In the genomic region with DNA sequence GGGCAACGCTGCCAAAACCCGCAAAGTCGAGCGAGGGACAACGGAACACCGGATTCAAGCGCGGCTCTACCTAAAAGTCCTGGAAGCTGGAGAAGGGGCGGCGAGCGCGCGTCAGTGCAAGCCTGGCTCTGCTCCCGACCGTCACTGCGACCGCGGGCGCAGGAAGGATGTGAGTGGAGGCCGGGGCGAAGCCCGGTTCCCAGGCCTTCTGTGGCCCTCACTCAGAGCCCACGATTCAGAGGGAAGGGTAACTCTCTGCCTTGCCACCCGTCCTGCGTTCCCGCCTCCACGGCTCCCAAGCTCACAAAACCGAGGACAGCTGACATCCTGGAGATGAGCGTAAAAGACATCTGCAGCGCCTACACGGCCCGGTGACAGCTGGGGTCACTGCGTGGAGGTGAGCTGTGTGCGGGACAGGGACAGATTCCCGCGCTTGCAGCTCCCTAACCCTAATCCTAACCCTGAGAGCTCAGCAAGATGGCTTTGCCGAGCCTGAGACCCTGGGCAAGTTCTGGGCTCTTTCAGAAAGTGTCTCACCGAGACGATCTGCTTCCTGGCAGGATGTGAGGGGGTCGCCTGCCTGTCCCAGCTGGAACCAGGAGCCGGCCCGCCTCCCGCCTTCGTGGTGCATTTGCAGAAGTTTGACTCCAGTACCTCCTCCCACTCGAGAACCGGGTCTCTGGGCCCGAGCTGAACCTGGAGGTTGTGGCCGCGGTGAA, we compare ENCODE assay signal across 7 mouse cellular contexts. TPM values are rescaled to one million over a fixed set of nuclear protein-coding genes. Genes with fewer than 3 reads are reported as not detected.
DNase-seq lines count a peak whose midpoint lies in the region; ATAC-seq and TF ChIP-seq lines count a peak whose summit lies in the region.

No protein-coding gene starts in this region.

- H3K9ac ChIP-seq in heart, postnatal 0 days (replicated peaks; ENCODE audit: low read depth, low read length): peak overlapping the region; percentile 84
- peak overlapping the region; percentile 53 for H3K9ac ChIP-seq in liver, embryonic 11.5 days (ENCODE audit: low read depth, low read length)
- H3K9ac ChIP-seq in neural tube, embryonic 15.5 days (replicated peaks): peak overlapping the region; percentile 68

- WGBS in heart, postnatal 0 days: 1% methylated on average over 47 of the region's 49 CpGs
- under 1% methylated on average over 49 of the region's 49 CpGs for WGBS in liver, embryonic 11.5 days
- WGBS in neural tube, embryonic 15.5 days: under 1% methylated on average over 49 of the region's 49 CpGs

- H3K27ac ChIP-seq in heart, postnatal 0 days (ENCODE audit: low read depth): peak overlapping the region; percentile 89
- H3K27ac ChIP-seq in liver, embryonic 11.5 days (ENCODE audit: low read depth, low read length): no peak overlapping the region
- peak overlapping the region; percentile 73 for H3K27ac ChIP-seq in neural tube, embryonic 15.5 days (replicated peaks)

- peak overlapping the region; percentile 99 for H3K4me2 ChIP-seq in heart, postnatal 0 days (ENCODE audit: low read depth, low read length)
- peak overlapping the region; percentile 85 for H3K4me2 ChIP-seq in liver, embryonic 11.5 days
- peak overlapping the region; percentile 87 for H3K4me2 ChIP-seq in neural tube, embryonic 15.5 days

- peaks cover 19% of the 10 kb centered on the region for H3K4me1 ChIP-seq in heart, postnatal 0 days (ENCODE audit: control insufficient read depth, insufficient read depth)
- peaks cover 10% of the 10 kb centered on the region for H3K4me1 ChIP-seq in liver, embryonic 11.5 days (replicated peaks; ENCODE audit: control insufficient read depth, insufficient read depth, low read length)
- H3K4me1 ChIP-seq in neural tube, embryonic 15.5 days: peaks cover 23% of the 10 kb centered on the region

- peak; percentile 51 to 52 for DNase-seq in spleen, postnatal 10 days (ENCODE audit: low spot score in 2 of 2)
- no peak for DNase-seq in spleen, postnatal 14 days (ENCODE audit: low spot score in 2 of 2)
- peak; percentile 33 to 48 for DNase-seq in cerebellum, postnatal 25 days
- no peak for DNase-seq in heart, postnatal 0 days (ENCODE audit: low spot score)
- DNase-seq in liver, embryonic 11.5 days (ENCODE audit: low spot score): peak; percentile 71
- no peak for DNase-seq in layer of hippocampus, postnatal 10 days (ENCODE audit: low spot score in 2 of 2)

- H3K4me3 ChIP-seq in heart, postnatal 0 days (ENCODE audit: low read depth, low read length): peak overlapping the region; percentile 83
- peak overlapping the region; percentile 56 for H3K4me3 ChIP-seq in liver, embryonic 11.5 days (ENCODE audit: low read depth, low read length)
- peak overlapping the region; percentile 52 for H3K4me3 ChIP-seq in neural tube, embryonic 15.5 days (replicated peaks)

- no peak for TF ChIP-seq CTCF in heart, postnatal 0 days (IDR thresholded peaks at IDR 0.05; ENCODE audit: low read depth)

- H3K36me3 ChIP-seq in heart, postnatal 0 days (replicated peaks; ENCODE audit: control insufficient read depth, insufficient read depth, low read length): no peaks in the 10 kb centered on the region; the same call in 1 of the 2 replicates
- H3K36me3 ChIP-seq in liver, embryonic 11.5 days (ENCODE audit: control insufficient read depth, insufficient read depth, low read length): no peaks in the 10 kb centered on the region
- no peaks in the 10 kb centered on the region for H3K36me3 ChIP-seq in neural tube, embryonic 15.5 days

- TF ChIP-seq EP300 in heart, postnatal 0 days (IDR thresholded peaks at IDR 0.05; ENCODE audit: low read depth): no peak

- no peaks in the 10 kb centered on the region for H3K27me3 ChIP-seq in heart, postnatal 0 days (ENCODE audit: control insufficient read depth, insufficient read depth, low read length)
- H3K27me3 ChIP-seq in liver, embryonic 11.5 days (replicated peaks; ENCODE audit: control insufficient read depth, insufficient read depth, low read length): peaks cover 26% of the 10 kb centered on the region
- H3K27me3 ChIP-seq in neural tube, embryonic 15.5 days (replicated peaks): peaks cover 11% of the 10 kb centered on the region

- H3K9me3 ChIP-seq in heart, postnatal 0 days (replicated peaks; ENCODE audit: control insufficient read depth, low read length): 0 out of 2 replicates have a peak, but pooled peaks cover 3% of the 10 kb centered on the region
- H3K9me3 ChIP-seq in liver, embryonic 11.5 days (ENCODE audit: control insufficient read depth, low read length): no peaks in the 10 kb centered on the region
- no peaks in the 10 kb centered on the region for H3K9me3 ChIP-seq in neural tube, embryonic 15.5 days (replicated peaks)

- ATAC-seq in heart, postnatal 0 days (ENCODE audit: insufficient read depth, low read depth): peak; percentile 40
- ATAC-seq in liver, embryonic 11.5 days (replicated peaks; ENCODE audit: low FRiP score): peak; percentile 20
- peak; percentile 46 for ATAC-seq in neural tube, embryonic 15.5 days (ENCODE audit: low FRiP score)

RNA-seq across cellular contexts. Expression of gene AW011738, which starts 0.5 kb away (rescaled TPM):
- total RNA-seq in heart, postnatal 0 days (2014; rRNA removed; ENCODE audit: low replicate concordance): 5.9 and 6.0 TPM in 2 replicates
- 3.2 and 3.4 TPM in 2 replicates for polyA plus RNA-seq in heart, postnatal 0 days (2015; fragmentation: Nextera tagmentation; extraction: Ambion mirVana)
- 0.08 and 0.73 TPM in 2 replicates for polyA plus RNA-seq in liver, embryonic 11.5 days (2014; fragmentation: Nextera tagmentation; extraction: Ambion mirVana)
- 4.2 and 6.2 TPM in 2 replicates for polyA plus RNA-seq in neural tube, embryonic 15.5 days (2015; fragmentation: Nextera tagmentation; extraction: Ambion mirVana)
- total RNA-seq in layer of hippocampus, postnatal 10 days (2021): 1 to 10 TPM; 6.1 to 6.3 TPM

RNA-seq across cellular contexts. Expression of gene Isg15, which starts 3.0 kb away (rescaled TPM):
- 7.5 and 19.9 TPM in 2 replicates for total RNA-seq in heart, postnatal 0 days (2014; rRNA removed; ENCODE audit: low replicate concordance)
- 4.5 and 7.0 TPM in 2 replicates for polyA plus RNA-seq in heart, postnatal 0 days (2015; fragmentation: Nextera tagmentation; extraction: Ambion mirVana)
- 0.47 and 0.51 TPM in 2 replicates for polyA plus RNA-seq in liver, embryonic 11.5 days (2014; fragmentation: Nextera tagmentation; extraction: Ambion mirVana)
- 3.2 and 9.7 TPM in 2 replicates for polyA plus RNA-seq in neural tube, embryonic 15.5 days (2015; fragmentation: Nextera tagmentation; extraction: Ambion mirVana)
- total RNA-seq in layer of hippocampus, postnatal 10 days (2021): not detected

RNA-seq across cellular contexts. Expression of gene Agrn, which starts 6.3 kb away (rescaled TPM):
- 94.4 and 109 TPM in 2 replicates for total RNA-seq in heart, postnatal 0 days (2014; rRNA removed; ENCODE audit: low replicate concordance)
- polyA plus RNA-seq in heart, postnatal 0 days (2015; fragmentation: Nextera tagmentation; extraction: Ambion mirVana): 18.5 and 20.1 TPM in 2 replicates
- polyA plus RNA-seq in liver, embryonic 11.5 days (2014; fragmentation: Nextera tagmentation; extraction: Ambion mirVana): 31.6 and 35.5 TPM in 2 replicates
- polyA plus RNA-seq in neural tube, embryonic 15.5 days (2015; fragmentation: Nextera tagmentation; extraction: Ambion mirVana): 87.2 and 100 TPM in 2 replicates
- 100 to 1,000 TPM; 256 to 262 TPM for total RNA-seq in layer of hippocampus, postnatal 10 days (2021)

RNA-seq across cellular contexts. Expression of gene Perm1, which starts 12.1 kb away (rescaled TPM):
- 57.5 and 68.3 TPM in 2 replicates for total RNA-seq in heart, postnatal 0 days (2014; rRNA removed; ENCODE audit: low replicate concordance)
- polyA plus RNA-seq in heart, postnatal 0 days (2015; fragmentation: Nextera tagmentation; extraction: Ambion mirVana): 35.9 and 42.9 TPM in 2 replicates
- polyA plus RNA-seq in liver, embryonic 11.5 days (2014; fragmentation: Nextera tagmentation; extraction: Ambion mirVana): 0.25 TPM in 2 replicates
- polyA plus RNA-seq in neural tube, embryonic 15.5 days (2015; fragmentation: Nextera tagmentation; extraction: Ambion mirVana): 2.3 and 2.8 TPM in 2 replicates
- under 1 TPM; 0.38 to 0.55 TPM for total RNA-seq in layer of hippocampus, postnatal 10 days (2021)

RNA-seq across cellular contexts. Expression of gene Plekhn1, which starts 31.1 kb away (rescaled TPM):
- 15.3 and 21.9 TPM in 2 replicates for total RNA-seq in heart, postnatal 0 days (2014; rRNA removed; ENCODE audit: low replicate concordance)
- polyA plus RNA-seq in heart, postnatal 0 days (2015; fragmentation: Nextera tagmentation; extraction: Ambion mirVana): 5.9 and 6.0 TPM in 2 replicates
- polyA plus RNA-seq in liver, embryonic 11.5 days (2014; fragmentation: Nextera tagmentation; extraction: Ambion mirVana): 9.1 and 11.8 TPM in 2 replicates
- polyA plus RNA-seq in neural tube, embryonic 15.5 days (2015; fragmentation: Nextera tagmentation; extraction: Ambion mirVana): 27.2 and 28.7 TPM in 2 replicates
- total RNA-seq in layer of hippocampus, postnatal 10 days (2021): 10 to 100 TPM; 36.4 to 41.9 TPM

Comparison
In these comparisons a context has a peak if more than half of its experiments do, and no peak if none do; other contexts are left out.
1. DNase-seq: peak in spleen, postnatal 10 days (2 of 2), cerebellum, postnatal 25 days (2 of 2) and liver, embryonic 11.5 days (single experiment); none in spleen, postnatal 14 days (0 of 2), heart, postnatal 0 days (single experiment) and layer of hippocampus, postnatal 10 days (0 of 2).
2. Peak in every context shown above with its lines, with median percentiles within 50 percentile points of each other: ATAC-seq, H3K4me2 ChIP-seq, H3K4me3 ChIP-seq and H3K9ac ChIP-seq.